Mouse (Mus musculus): ENCODE measurements at regions not wholly inside any gene's neighbourhood (a gene's known extent, or its start where the extent isn't known, plus 50 kb on each side); places are given as distances from the start of the nearest gene placed in this dataset.

DNA sequence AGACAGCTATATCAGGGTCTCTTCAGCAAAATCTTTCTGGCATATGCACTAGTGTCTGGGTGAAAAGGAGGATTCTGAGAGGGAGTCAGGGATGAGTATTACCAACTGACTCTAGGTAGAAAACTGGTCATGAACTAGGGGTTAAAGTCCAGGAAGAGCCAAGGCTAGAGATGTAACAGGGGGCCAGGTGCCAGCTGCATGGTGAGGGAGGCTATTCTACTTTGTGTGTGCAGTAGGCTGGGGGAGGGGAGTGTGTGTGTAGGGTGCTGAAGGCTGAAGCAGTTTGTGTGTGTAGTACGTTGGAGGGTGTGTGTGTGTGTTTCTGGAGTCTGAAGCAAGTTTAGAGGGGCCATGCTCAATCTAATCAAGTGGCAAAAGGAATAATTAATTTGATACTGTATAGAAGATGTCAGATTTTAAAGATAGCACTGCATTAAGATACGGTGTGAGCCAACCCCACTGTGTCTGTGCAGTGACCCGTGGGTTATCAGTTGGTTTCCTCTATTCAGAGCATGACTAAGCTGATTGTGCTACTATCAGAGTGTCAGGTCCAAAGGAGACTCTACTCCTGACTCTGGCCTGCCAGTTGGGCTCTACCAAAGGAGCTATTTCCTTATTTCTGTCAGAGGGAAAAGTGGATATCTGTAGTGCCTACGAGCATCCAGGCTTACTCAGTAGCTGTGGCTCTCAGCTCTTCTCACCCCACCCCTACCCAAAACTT is 82.0 kb downstream of the Phlda1 start:
- TF ChIP-seq MAX (IDR thresholded peaks at IDR 0.05; ENCODE audit: low read length) (no peak), JUND (IDR thresholded peaks at IDR 0.05; ENCODE audit: low read depth, low read length) (no peak), CTCF (IDR thresholded peaks at IDR 0.05 in 2 of 3, conservative IDR thresholded peaks at IDR 0.05 in 1 of 3; ENCODE audit: control insufficient read depth in 1 of 3, insufficient read depth in 1 of 3, low read depth in 2 of 3, low read length in 3 of 3, poor library complexity in 1 of 3, severe bottlenecking in 1 of 3) (no peak), KAT2A (conservative IDR thresholded peaks at IDR 0.05; ENCODE audit: low read depth, low read length) (no peak), POLR2A (IDR thresholded peaks at IDR 0.05; ENCODE audit: control insufficient read depth in 1 of 2, insufficient read depth in 1 of 2, low read depth in 1 of 2, low read length in 2 of 2, poor library complexity in 1 of 2) (no peak), NELFE (IDR thresholded peaks at IDR 0.05; ENCODE audit: low read depth, low read length) (no peak), TBP (IDR thresholded peaks at IDR 0.05; ENCODE audit: low read depth, low read length) (no peak), SMC3 (IDR thresholded peaks at IDR 0.05; ENCODE audit: low read depth, low read length) (no peak), ZNF384 (IDR thresholded peaks at IDR 0.05; ENCODE audit: low read depth, low read length) (no peak), ZC3H11A (IDR thresholded peaks at IDR 0.05; ENCODE audit: low read depth, low read length) (no peak), UBTF (IDR thresholded peaks at IDR 0.05; ENCODE audit: borderline replicate concordance, insufficient read depth, low read depth, low read length) (no peak), SIN3A (IDR thresholded peaks at IDR 0.05; ENCODE audit: low read length) (no peak), MXI1 (IDR thresholded peaks at IDR 0.05; ENCODE audit: low read depth, low read length) (no peak)

Measured in MEL (cell line).